Mouse (Mus musculus): ENCODE measurements around the gene Nfib.

DNA sequence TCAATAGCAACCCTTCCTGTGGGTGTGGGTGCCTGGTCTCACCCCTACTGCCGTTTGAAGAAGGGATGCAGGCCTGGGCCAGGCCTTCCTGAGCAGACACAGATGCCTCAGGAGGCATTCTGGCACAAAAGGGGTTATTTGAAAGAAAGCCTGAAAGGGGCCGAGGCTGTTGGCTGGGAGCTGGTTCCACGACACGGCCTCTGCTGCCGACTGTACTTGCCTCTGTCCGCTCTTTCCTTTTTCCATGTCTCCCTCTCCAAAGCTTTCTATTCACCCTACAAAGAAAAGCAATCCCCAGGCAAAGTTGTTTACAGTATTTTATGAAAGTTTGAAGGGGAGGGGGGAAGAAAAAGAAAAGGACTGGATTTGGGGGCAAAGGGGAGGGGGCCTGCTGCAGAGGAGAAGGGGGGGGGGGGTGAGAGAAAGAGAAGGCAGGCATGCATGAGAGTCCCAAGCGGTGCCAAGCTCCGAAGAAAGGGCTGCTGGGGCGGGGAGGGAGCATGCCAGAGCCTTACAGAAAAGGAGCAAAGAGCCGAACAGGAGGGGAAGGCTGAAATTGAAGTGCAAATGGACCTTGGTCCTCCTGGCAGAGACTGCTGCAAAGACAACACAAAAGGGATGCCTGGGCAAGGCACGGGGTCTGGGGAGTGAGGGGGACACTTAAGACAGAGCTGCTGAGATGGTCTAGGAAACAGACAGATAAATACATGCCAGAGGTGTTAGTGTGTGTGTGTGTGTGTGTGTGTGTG lies 172.9 kb downstream of the Nfib start:
- TF ChIP-seq HCFC1 (IDR thresholded peaks at IDR 0.05; ENCODE audit: low read depth, low read length) (no peak), CTCF (conservative IDR thresholded peaks at IDR 0.05 in 1 of 2, IDR thresholded peaks at IDR 0.05 in 1 of 2; ENCODE audit: low read depth in 2 of 2, low read length in 2 of 2) (no peak), MAZ (IDR thresholded peaks at IDR 0.05; ENCODE audit: low read depth, low read length) (no peak), JUN (IDR thresholded peaks at IDR 0.05; ENCODE audit: insufficient read depth, low read depth, low read length) (no peak), POLR2A (IDR thresholded peaks at IDR 0.05; ENCODE audit: low read depth, low read length) (no peak), POLR2AphosphoS2 (IDR thresholded peaks at IDR 0.05; ENCODE audit: low read depth, low read length) (no peak), EP300 (IDR thresholded peaks at IDR 0.05; ENCODE audit: low read length) (no peak), JUND (conservative IDR thresholded peaks at IDR 0.05; ENCODE audit: low read depth, low read length) (no peak), CHD2 (IDR thresholded peaks at IDR 0.05; ENCODE audit: low read length) (no peak), USF2 (conservative IDR thresholded peaks at IDR 0.05; ENCODE audit: low read depth, low read length) (no peak), ZMIZ1 (IDR thresholded peaks at IDR 0.05; ENCODE audit: low read depth, low read length) (no peak), KAT2A (IDR thresholded peaks at IDR 0.05; ENCODE audit: insufficient replicate concordance, low read length) (no peak)

Data from CH12.LX (cell line).